Mouse (Mus musculus) testis, adult 2 months (tissue): ENCODE results near the gene Rtl5.

Experiments
- CTCF ChIP-seq: fragments of 200-500 bp; IDR thresholded peaks from 2 replicates; pipeline ENCODE4 v1.5.1; 2012; ENCODE audit warnings: low read depth, mild to moderate bottlenecking, inconsistent platforms, low read length, moderate library complexity; ENCODE audit not compliant: control insufficient read depth, insufficient read depth, insufficient replicate concordance
- POLR2A ChIP-seq: fragments of 200-500 bp; IDR thresholded peaks from 2 replicates; pipeline ENCODE4 v1.6.1; 2012; ENCODE audit warnings: low read depth, mild to moderate bottlenecking, inconsistent platforms, low read length, moderate library complexity; ENCODE audit not compliant: control insufficient read depth

DNA sequence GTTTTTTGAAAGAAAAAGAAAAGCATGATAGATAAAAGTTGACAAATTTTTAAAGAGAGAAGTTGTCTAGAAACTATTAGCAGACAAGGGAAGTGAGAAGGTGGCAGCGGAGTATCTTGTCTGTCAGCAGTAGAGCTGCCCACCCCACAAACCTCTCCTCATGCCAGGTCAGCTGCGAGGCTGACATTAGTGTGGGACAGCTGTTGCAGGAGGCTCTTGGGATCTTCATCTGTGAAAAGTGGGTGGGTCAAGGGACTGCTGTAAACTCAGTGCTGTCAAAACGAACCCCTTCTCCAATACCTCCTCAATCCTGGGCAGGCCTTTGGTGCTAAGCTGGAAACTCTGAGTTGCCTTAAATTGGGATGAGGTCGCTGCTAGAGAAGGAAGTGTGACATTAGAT is 19.9 kb downstream of the Rtl5 start:
- TF ChIP-seq CTCF, result no peak
- TF ChIP-seq POLR2A, result no peak
